Mouse (Mus musculus) spleen, adult 18-20 months (tissue): ENCODE measurements around the gene Prex1.

Source experiments
- DNase-seq, 2 experiments: peaks; one replicate each; pipeline ENCODE4 v3.0.0; 2022; ENCODE audit warnings: mixed read lengths in 2 of 2

Gene Prex1

DNA sequence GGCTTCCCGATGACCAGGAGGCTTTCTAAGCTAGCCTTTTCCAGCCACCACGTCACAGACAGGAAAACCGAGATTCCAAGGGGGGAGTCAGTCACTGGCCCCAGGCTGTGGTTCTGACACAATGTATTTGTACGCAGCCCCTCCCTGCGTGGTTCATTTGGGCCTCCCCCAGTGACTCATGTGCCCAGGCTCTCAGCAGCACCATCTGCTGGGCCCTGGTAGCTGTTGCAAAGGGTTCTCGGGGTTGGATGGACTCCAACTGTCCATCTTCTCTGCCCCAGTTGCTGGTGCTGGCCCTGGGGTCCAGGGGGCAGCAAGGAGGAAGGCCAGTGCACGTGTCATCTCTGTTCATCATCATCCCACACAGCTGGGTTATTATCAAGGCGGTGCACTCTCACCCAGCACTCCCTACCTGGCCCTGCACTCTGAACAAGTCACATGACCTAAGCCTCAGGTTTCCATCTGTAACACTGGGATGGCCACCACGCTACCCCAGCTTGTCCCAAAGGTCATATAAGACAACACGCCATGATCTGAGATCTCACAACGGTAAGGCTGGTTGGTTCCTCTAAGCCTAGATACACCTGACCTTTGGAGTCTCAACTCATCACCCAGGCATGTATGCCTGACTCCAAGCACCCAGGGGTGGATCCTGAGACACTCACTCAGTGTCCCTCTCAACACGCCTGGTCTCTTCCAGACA is 115.0 kb downstream of the Prex1 start:
- no peak for DNase-seq

DNA sequence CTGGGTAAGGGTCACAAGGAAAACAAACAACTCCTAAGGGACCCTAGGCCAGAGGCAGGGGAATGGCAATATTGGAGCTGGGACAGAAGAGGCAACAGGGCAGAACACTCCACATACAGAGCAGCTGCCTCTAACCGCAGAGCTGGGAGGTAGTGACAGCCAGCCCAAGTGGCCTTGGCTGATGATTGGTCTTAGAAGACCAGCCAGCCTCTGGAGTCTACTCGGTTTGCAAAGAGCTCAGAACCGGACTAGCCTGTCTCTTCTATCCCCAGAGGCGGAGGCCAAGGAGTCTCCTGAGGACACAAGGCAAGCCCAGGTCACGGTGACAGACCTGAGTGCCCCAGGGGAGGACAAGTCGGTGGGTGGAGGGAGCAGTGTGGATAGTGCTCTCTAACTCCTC is 115.9 kb downstream of the Prex1 start:
- DNase-seq: no peak

DNA sequence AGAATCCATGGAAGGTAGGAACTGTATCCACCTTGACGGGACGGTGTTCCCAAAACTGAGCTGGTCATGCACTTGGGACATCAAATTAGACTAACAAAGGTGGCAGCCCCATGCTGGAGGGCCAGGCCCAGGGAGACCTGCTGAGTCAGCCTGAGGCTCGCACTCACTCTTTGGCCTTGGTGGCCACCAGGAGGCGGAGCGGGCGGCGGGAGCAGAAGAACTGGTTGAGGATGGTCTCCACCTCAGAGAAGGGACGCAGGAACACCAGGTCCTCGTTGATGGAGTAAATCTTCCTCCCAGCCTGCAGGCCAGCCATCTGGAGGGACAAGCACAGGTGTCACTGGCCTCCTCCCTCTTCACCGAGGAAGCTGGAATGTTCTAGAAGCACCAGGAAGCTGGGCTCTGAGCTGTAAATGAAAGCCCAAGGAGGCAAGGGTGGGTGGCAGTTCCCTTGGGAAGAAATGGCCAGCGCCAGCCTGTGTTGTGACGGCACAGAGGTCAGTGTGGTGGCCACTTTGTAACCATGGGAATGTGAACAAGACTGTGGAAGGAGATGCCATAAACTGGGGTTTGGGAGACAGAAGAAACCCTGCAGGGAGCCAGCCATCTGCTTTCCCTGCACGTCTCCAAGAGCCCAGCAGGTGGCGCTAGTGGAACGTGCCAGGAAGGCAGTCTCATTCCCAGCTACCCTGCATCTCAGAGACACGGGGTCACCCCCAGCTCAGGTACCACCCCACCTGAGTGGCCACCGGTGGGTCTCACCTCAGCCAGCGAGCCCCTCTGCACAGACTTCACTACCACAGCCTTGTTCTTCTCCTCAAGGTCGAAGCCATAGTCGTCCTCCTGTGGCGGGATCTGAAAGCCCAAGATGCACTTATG is 121.4 kb downstream of the Prex1 start:
- peak; percentile 53 to 79 for DNase-seq

DNA sequence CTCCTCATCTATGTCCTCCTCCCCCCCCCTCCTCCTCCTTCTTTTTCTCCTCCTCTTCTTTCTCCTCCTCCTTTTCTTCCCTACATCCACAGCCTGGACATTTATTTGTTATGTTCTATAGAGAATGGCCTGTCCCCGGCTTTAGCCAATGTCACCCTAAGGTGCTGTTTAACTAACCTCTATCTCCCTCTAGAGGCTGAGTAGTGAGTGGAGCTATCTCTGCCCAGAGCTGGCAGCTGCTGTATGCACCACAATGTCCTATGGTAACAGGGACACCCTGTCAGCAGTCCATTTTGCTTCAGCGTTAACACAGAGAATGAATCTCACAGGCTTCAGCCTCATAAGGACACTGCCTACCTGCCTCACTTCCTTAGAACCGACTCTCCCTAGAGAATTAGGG is 129.1 kb downstream of the Prex1 start:
- DNase-seq: no peak

DNA sequence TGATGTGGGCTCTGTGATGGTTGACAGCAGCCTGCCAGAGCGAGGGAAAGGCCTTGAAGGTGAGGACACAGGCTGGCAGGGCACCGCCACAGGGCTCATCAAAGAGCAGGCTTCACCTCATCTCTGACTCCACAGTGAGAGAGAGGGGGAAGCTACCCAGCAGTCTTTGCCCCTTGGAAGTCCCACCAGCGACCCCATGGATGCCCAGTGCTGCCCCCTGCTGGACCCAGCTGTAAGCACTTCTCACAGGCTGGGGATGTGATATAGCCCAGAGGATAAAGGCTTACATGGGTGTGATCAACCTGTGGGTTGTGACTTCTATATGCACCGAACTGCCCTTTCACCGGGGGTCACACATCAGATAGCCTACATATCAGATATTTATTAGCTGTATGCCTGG is 130.3 kb downstream of the Prex1 start:
- no peak for DNase-seq

DNA sequence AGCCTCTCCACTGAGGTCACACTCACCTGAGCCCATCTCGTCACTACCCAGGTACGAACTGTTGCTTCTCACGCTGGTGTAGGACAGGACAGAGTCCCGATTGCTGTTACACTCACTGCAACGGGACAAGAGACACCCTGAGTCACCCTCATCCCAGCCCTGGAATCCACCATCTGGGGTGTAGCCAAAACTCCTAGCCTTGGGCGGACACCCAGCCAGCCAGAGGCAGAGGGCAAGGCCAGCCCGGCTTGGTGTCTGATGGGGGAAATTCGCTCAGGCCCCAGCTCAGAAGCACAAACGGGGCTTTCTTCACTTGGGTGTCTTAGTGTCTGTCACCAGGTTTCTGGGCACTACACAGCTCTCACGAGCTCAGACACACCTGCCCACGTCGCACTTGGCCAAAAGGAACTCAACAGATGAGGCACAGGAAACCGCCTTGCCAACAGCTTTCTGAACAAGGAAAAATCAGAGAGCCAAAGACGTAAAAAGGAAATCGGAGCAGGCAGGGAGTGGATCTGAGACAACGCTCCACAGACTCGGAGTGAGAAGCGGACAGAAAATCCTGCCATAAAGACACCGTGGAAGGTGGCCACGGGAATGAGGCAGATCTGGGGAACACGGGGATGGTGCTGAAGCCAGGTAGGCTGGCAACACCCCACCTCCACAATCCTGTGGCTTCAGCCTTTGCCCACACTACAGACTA is 131.6 kb downstream of the Prex1 start:
- DNase-seq: no peak

DNA sequence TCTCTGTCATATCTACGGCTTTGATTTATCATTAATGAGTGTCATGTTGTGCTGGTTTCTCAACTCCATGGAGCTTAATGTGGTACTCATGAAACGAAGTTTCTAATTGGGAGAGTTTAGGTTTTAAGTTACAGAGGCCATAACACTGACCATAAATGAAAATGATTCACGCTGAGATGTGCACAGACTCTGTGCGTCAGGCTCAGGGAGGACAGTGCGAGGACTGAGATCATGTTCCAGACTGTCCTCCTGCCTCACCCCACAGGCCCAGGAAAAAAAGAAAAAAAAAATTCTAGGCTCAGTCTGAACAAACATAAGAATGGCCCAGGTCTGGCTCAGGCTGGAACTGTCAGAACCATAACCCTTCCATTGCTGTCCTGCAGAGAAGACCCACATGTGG is 133.8 kb downstream of the Prex1 start:
- DNase-seq: no peak

DNA sequence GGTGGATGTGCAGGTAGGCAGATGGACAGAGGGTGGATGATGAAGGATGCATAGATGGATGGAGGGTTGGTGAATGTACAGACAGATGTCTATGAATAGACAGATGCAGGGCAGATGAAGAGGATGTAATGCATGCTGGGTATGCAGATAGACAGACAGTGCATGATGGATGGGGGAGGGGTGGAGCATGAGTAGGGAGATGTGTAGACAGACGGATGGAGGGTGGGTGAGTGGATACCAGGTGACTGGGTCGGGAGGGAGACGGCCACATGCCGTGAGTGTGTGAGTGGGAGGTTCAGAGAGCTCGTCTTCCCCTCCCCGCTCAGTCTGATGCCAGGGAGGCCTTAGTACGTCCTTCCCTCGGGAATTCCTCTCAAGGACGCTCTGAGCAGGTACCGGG is 134.3 kb downstream of the Prex1 start:
- DNase-seq: no peak

DNA sequence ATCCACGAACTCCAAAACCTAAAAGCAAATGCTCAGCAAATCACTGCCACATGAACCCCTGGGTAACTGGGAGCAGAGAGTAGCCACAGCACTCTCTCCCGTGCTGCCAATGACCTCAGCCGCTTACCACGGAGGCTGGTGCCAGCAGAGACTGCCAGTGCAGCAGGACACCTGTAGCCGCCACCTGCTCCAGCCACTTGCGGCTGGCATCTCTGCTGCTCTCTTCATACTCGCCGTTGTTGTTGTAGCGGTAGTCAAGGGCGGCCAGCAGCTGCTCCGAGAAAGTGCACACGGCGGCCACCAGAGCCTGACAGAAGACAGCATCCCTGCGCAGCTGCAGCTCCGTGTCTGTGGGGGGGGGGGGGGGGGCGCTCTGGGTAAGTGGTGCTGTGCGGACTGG is 138.2 kb downstream of the Prex1 start:
- DNase-seq: no peak

DNA sequence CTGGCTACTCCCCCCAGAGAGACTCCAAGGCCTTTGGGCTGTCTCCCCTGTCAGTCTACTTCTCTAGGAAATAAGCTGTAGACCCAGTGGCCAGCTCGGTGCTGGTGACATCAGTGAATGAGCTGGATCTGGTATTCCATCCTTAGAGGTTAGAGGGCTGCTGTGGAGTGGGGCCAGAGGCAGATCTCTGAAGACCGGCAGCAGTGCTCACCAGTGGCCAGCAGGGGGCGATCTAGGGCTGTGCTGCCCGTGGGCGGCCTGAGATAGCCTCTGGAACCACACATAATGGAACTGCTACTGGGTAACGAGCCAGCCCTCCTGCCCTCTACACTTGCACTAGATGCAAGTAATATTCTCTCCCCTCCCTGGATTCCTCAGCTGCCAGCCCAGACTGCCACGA is 138.7 kb downstream of the Prex1 start:
- DNase-seq: peak; percentile 28 to 69

DNA sequence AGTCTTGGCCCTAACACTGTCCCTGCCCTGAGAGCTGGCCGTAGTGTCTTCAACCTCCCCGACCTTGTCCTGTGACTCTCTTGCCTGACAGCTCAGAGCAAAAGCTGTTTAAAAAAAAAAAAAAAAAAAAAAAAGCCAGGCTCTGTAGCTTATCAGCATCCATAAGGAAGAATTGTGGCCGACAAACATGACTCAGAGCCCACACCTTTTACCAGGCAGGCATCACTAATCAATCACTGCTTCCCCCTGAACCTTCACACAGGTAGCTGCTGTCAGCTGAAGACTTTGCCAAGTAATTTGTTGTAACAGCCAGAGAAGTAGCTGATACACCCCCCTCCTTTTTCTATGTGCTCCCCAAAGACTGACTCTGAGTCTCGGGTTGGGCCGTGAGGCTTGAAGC is 140.0 kb downstream of the Prex1 start:
- no peak for DNase-seq

DNA sequence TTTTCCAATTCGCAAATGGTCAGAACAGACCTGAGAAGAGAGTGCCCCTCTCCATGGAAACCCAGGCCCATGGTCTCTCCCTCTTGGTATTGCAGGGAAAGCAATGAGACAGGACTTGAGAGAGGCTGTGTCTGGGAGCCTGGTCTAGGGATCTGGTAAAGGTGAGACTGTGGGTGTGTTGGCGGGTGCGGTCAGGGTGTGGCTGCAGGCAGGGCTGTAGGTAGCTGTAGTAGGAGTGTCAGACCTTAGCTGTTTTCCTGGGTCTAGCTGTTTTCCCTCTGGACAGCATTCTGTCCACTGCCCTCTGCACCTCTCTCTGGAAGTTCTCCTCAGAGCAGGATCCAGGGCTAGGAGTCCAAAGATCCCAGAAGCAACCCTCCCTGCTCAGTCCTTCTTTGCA is 141.3 kb downstream of the Prex1 start:
- DNase-seq: no peak

DNA sequence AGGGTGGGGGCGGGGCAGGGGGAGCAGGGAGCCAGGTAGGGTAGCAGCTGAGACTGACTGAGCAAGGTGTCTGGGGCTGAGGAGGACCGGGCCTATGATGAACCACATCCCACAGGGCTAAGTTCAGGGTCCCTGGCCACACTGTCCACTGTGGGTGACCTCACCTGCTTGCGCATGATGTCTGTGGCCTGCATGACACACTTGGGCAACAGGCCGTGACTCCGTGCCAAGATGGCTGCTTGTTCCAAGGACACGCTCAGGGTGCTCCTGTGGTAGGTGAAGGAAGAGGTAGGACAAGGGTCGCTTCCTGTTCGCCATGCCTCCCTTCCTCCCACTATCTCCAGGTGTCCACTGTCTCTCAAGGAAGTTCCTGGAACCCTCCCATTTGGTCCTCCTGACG is 144.4 kb downstream of the Prex1 start:
- DNase-seq: no peak

DNA sequence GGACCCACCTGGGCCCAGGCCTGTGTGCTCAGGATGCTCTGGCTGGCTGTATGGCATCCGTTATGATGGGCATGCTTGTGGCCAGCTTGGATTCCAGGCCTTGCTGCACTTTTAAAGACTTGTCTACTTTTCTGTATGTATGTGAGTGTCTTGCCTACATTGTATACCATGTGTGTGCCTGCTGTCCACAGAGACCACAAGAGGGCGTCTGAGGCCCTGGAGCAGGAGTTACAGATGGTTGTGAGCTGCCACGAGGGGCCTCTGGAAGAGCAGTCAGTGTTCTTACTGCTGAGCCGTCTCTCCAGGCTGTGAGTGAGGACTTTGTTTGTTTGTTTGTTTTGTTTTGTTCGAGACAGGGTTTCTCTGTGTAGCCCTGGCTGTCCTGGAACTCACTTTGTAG is 148.1 kb downstream of the Prex1 start:
- no peak for DNase-seq

DNA sequence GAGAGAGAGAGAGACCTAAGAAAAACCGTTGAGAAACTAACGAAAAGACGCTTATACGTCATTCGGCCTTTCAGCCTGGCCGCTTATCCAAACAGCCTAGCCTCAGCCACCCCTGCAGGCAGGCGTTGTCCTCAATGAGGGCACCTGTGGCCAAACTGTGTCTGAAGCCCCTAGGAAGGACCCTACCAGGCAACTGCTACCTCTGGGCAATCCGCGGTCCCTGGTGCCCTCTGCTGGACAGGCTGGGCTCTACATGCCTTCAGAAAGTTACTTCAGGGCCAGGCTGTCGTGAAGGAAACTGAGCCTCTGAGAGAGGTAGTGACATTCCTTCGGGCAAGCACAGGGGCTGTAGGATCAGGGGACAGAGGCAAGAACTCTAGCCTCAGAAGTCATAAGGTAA is 149.2 kb downstream of the Prex1 start:
- DNase-seq: peak; percentile 36 to 72

DNA sequence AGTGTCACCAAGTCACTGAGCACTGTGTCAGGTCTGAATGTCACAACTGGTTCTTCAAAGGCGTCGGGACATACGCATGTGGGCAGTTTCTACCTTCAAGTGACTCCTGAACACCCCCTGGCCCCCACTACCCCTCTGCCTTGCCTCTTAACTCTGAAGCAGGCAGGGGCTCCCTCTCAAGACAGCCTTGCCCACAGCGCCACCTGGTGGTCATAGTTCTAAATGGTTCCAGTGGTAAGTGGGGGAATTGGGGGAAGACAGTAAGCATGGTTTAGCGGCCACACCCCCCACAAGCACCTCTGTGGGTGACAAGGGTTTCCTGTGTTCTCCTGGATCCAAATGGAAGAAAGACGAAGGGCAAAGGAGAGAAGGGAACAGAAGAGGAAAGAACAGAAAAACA is 149.7 kb downstream of the Prex1 start:
- peak; percentile 59 to 86 for DNase-seq

DNA sequence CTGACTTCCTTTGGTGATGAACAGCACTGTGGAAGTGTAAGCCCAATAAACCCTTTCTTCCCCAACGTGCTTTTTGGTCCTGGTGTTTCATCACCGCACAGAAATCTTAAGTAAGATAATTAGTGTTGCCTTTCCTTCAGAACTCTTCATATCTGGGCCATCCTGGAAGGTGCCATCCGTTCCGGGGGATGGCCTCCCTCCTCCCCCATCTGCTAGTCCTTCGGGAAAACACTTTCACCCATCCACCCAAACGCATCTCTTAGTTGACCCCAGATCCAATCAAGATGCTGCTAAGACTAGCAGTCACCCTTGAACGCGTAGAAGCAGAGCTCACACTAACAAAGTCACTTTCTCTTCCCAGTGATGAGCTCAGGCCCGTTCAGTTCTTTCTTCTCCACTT is 150.6 kb downstream of the Prex1 start:
- no peak for DNase-seq

DNA sequence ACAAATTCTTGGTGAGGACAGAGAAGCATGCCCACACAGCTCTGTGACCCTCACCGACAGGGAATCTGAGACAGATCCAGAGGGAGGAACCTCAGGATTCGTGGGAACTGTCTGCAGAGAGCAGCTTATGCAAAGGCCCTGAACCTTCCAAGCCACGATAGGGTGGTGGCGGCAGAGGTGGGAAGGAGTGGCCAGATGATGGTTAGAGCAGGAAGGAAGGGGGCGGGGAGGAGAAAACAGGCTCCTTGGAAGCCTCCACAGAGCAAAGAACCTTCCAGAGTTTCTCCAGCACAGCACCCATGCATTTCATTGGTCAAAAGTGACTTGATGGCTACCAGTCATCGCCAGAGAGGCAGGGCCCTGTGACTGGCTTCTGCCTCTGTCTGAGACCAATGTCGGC is 151.9 kb downstream of the Prex1 start:
- DNase-seq: no peak

DNA sequence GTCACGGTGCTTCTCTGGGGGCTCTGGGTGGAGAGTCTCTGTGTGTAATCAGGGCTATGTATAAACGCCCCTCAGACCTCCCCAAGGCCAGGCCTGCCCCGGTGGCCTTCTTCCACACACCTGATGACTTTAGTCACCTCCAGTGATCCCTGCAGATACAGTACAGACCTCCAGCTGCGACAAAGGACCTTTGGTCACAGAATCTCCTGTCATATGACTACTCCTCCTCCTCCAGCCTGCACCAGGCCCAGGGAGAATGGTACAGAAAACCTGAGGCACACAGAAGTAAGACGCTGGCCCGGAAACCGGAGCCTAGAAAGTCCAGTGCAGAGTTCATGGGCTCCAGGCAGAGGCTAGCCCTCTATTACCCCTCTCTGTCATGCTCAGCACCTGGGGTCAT is 152.8 kb downstream of the Prex1 start:
- no peak for DNase-seq

DNA sequence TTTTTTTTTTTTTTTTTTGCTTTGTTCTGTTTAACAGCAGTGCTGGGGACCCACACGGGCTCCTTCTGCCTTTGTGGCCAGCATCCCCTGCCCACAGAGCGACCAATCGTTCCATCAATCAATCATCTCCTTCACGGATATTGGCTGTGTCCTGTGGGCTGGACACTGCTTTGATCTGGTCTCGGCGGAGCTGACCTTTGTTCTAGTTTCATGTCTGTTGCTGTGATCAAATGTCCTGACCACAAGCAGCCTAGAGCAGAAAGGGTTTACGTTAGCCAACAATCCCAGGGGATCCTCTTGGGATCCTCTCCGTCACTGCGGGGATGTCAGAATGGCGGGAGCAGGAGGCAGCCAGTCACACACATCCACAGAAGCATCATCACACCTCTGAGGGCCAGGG is 154.1 kb downstream of the Prex1 start:
- DNase-seq: no peak

DNA sequence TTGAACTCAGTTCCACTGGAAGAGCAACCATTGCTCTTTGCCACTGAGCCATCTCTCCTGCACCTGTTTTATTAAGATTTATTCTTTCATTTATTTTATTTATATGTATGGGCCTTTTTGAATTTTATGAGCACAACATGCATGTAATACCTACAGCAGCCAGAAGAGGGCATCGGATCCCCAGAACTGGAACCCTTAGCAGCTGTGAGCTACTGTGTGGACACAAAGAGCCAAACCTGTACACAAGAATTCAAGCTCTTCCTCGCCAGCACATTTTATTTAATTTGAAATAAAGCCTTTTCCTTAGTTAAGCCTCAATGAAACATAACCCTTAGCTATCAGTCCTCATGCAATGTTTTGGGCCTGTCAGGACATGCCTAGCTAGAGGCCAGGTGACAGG is 158.1 kb downstream of the Prex1 start:
- DNase-seq: peak in 1 of 2 experiments; percentile 39

DNA sequence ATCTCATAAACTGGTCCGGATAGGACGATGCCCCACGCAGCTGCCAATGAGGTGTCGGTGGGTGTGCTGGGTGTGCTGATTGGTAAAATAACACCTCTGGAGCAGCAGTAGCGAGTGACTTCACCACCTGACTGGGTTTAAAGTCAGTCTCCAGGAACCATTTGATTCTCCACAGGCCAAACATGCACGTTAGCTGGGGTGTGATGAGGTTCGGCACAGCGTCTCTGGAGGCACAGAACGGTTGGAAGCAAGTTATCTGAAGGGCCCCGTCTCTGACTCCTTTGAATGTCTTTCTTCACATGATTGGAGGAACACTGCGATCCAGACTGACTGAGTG is 159.5 kb downstream of the Prex1 start:
- DNase-seq: no peak

DNA sequence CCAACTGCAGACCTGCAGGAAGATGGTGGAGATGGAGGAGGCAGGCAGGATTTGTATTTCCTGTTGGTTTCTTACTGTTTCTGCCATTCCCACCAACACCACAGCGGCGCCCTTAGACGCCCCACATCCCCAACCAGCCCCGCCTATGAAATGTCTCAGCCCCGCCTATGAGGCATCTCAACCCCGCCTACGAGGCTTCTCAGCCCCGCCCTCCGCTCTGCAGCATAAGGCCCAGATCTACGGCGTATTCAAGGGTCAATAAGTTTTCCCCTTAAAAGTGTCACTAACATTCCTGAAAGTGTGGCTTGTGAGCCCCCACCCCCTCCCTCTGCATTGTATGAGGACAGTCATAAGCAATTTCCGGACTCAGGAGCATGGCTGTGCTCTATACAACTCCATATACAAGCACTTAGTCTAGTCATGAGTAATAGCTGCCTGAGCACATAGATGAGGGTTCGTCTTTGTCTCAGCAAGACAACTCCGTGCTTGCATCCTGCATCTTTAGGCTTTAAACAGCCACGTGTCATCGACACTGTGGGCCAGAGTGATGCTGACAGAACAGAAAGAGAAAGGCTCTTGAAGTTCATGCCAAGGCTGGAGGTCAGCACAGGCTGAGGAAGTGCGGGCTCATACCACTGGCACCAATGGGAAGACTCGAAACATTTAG is 160.0 kb downstream of the Prex1 start:
- peak; percentile 25 to 46 for DNase-seq
